Mouse (Mus musculus) heart, postnatal 0 days (tissue): ENCODE data around the gene Ankrd12. TPM values are rescaled to one million over a fixed set of nuclear protein-coding genes. Genes with fewer than 3 reads are reported as not detected.

Experiments
- ATAC-seq: fragments of 200-750 bp; cut with Nextera tagmentation; 2 replicates; pipeline ENCODE4 v1.8.0; 2017; ENCODE audit warnings: low read depth, moderate number of reproducible peaks, moderate library complexity; ENCODE audit not compliant: insufficient read depth
- DNase-seq: peaks from one replicate; pipeline ENCODE4 v3.0.0-alpha.2; 2016; ENCODE audit warnings: low spot score
- H3K27ac ChIP-seq: fragments of 300-500 bp; sonication (generic); 2 replicates; pipeline ENCODE4 v1.5.1; 2014; ENCODE audit warnings: low read depth, mild to moderate bottlenecking
- H3K27me3 ChIP-seq: fragments of 300-500 bp; sonication (generic); 2 replicates; pipeline ENCODE4 v1.6.1; 2014; ENCODE audit warnings: low read length, mixed read lengths; ENCODE audit not compliant: control insufficient read depth, insufficient read depth
- H3K36me3 ChIP-seq: fragments of 300-500 bp; sonication (generic); replicated peaks from 2 replicates; pipeline ENCODE4 v1.6.1; 2014; ENCODE audit warnings: low read length, mixed read lengths; ENCODE audit not compliant: control insufficient read depth, insufficient read depth
- H3K4me1 ChIP-seq: fragments of 300-500 bp; sonication (generic); 2 replicates; pipeline ENCODE4 v1.6.1; 2014; ENCODE audit warnings: antibody characterized with exemption; ENCODE audit not compliant: control insufficient read depth, insufficient read depth
- H3K4me2 ChIP-seq: fragments of 300-500 bp; sonication (generic); 2 replicates; pipeline ENCODE4 v1.6.1; 2014; ENCODE audit warnings: low read depth, mild to moderate bottlenecking, low read length, moderate library complexity
- H3K4me3 ChIP-seq: fragments of 300-500 bp; sonication (generic); 2 replicates; pipeline ENCODE4 v1.5.1; 2014; ENCODE audit warnings: low read depth, low read length
- H3K9ac ChIP-seq: fragments of 300-500 bp; sonication (generic); replicated peaks from 2 replicates; pipeline ENCODE4 v1.6.1; 2014; ENCODE audit warnings: low read depth, low read length, mixed read lengths
- H3K9me3 ChIP-seq: fragments of 300-500 bp; sonication (generic); replicated peaks from 2 replicates; pipeline ENCODE4 v1.6.1; 2016; ENCODE audit warnings: low read length; ENCODE audit not compliant: control insufficient read depth
- CTCF ChIP-seq: IDR thresholded peaks from 2 replicates; pipeline ENCODE4 v1.5.1; 2016; ENCODE audit warnings: antibody characterized with exemption, control low read depth, low read depth
- EP300 ChIP-seq: IDR thresholded peaks from 2 replicates; pipeline ENCODE4 v1.6.1; 2016; ENCODE audit warnings: antibody characterized with exemption, low read depth
- WGBS: fragments of 180-500 bp; shearing (Covaris S2); extraction: QIAGEN DNeasy Blood & Tissue Kit; methylation state at CpG from one replicate; pipeline ENCODE4 v1.1.7; 2014; 5-methylcytosine and 5-hydroxymethylcytosine counted together
- polyA plus RNA-seq: library from polyadenylated mRNA; unstranded; fragments of >200 nt; fragmentation: Nextera tagmentation; extraction: Ambion mirVana; gene quantifications from 2 replicates; pipeline ENCODE4 v1.2.1, GENCODE M21; 2015
- total RNA-seq: library from RNA; depleted of rRNA; stranded (reverse); fragments of >200 nt; gene quantifications from 2 replicates; pipeline ENCODE4 v1.2.3, GENCODE M21; 2014; ENCODE audit warnings: low replicate concordance

Ankrd12 gene
- total and polyA plus RNA-seq, 2 experiments from 2014 or later = 9.8 to 18.2 TPM

- no peak for ATAC-seq
- H3K4me1 ChIP-seq = no peaks in the 10 kb centered on the region
- WGBS = 81% methylated on average over 5 of the region's 5 CpGs
Observed at GRCm38 (mm10) chr17:66041020-66041419, 35.9 kb downstream of the Ankrd12 start.

GRCm38 (mm10) chr17:66033239-66033638, 43.6 kb downstream of the Ankrd12 start:
- no peaks in the 10 kb centered on the region for H3K4me1 ChIP-seq

More at GRCm38 (mm10) chr17:66041020-66041419, 35.9 kb downstream of the Ankrd12 start:
- Histone ChIP-seq H3K27me3 (no peaks in the 10 kb centered on the region), H3K27ac (no peak overlapping the region), H3K4me2 (no peak overlapping the region), H3K9me3 (no peaks in the 10 kb centered on the region), H3K36me3 (peaks cover 8% of the 10 kb centered on the region), H3K9ac (no peak overlapping the region), H3K4me3 (no peak overlapping the region)
- DNase-seq = no peak
- no peak for TF ChIP-seq CTCF
- TF ChIP-seq EP300 = no peak

GRCm38 (mm10) chr17:66031991-66032390, 44.9 kb downstream of the Ankrd12 start:
- no peaks in the 10 kb centered on the region for H3K9me3 ChIP-seq
- no peak overlapping the region for H3K9ac ChIP-seq
- TF ChIP-seq EP300 = no peak
- TF ChIP-seq CTCF = no peak
- DNase-seq = no peak
- no peaks in the 10 kb centered on the region for H3K4me1 ChIP-seq
- no peak for ATAC-seq
- H3K27ac ChIP-seq = no peak overlapping the region
- no peak overlapping the region for H3K4me3 ChIP-seq
- H3K4me2 ChIP-seq = no peak overlapping the region
- H3K36me3 ChIP-seq = peaks cover 5% of the 10 kb centered on the region
- no peaks in the 10 kb centered on the region for H3K27me3 ChIP-seq
- WGBS = 84% methylated on average over 5 of the region's 5 CpGs

More at GRCm38 (mm10) chr17:66033239-66033638, 43.6 kb downstream of the Ankrd12 start:
- H3K4me2 ChIP-seq = no peak overlapping the region
- ATAC-seq (no peak), DNase-seq (no peak)
- peaks cover 3% of the 10 kb centered on the region for H3K36me3 ChIP-seq
- no peaks in the 10 kb centered on the region for H3K27me3 ChIP-seq
- WGBS = 88% methylated on average over 5 of the region's 5 CpGs
- H3K9me3 ChIP-seq = no peaks in the 10 kb centered on the region
- H3K27ac ChIP-seq = no peak overlapping the region
- no peak overlapping the region for H3K4me3 ChIP-seq
- TF ChIP-seq CTCF = no peak
- TF ChIP-seq EP300 = no peak
- no peak overlapping the region for H3K9ac ChIP-seq

GRCm38 (mm10) chr17:66024211-66024610, 52.7 kb downstream of the Ankrd12 start:
- DNase-seq (no peak), ATAC-seq (no peak)
- H3K4me1 ChIP-seq = no peaks in the 10 kb centered on the region
- no peak for TF ChIP-seq EP300
- TF ChIP-seq CTCF = no peak
- H3K27me3 ChIP-seq = no peaks in the 10 kb centered on the region
- H3K36me3 ChIP-seq = peaks cover 28% of the 10 kb centered on the region
- H3K4me2 ChIP-seq = no peak overlapping the region
- H3K9me3 ChIP-seq = no peaks in the 10 kb centered on the region
- H3K4me3 ChIP-seq = no peak overlapping the region
- WGBS = 82% methylated on average over 7 of the region's 7 CpGs
- no peak overlapping the region for H3K9ac ChIP-seq
- H3K27ac ChIP-seq = no peak overlapping the region

GRCm38 (mm10) chr17:66011790-66012189, 65.1 kb downstream of the Ankrd12 start:
- H3K4me3 ChIP-seq = no peak overlapping the region
- DNase-seq = no peak
- H3K4me1 ChIP-seq = 0 out of 2 replicates have a peak, but pooled peaks cover 3% of the 10 kb centered on the region
- no peak overlapping the region for H3K9ac ChIP-seq
- H3K36me3 ChIP-seq = no peaks in the 10 kb centered on the region
- H3K27ac ChIP-seq = no peak overlapping the region
- no peaks in the 10 kb centered on the region for H3K9me3 ChIP-seq
- ATAC-seq = no peak
- 66% methylated on average over 2 of the region's 2 CpGs for WGBS
- no peaks in the 10 kb centered on the region for H3K27me3 ChIP-seq
- TF ChIP-seq EP300 = no peak
- TF ChIP-seq CTCF = no peak
- H3K4me2 ChIP-seq = no peak overlapping the region

- H3K4me1 ChIP-seq = 0 out of 2 replicates have a peak, but pooled peaks cover 3% of the 10 kb centered on the region
- H3K9me3 ChIP-seq = no peaks in the 10 kb centered on the region
- H3K4me3 ChIP-seq = no peak overlapping the region
- no peak for ATAC-seq
- no peaks in the 10 kb centered on the region for H3K27me3 ChIP-seq
- no peak for TF ChIP-seq EP300
- no peak overlapping the region for H3K27ac ChIP-seq
- H3K36me3 ChIP-seq = no peaks in the 10 kb centered on the region
- DNase-seq = no peak
- no peak overlapping the region for H3K9ac ChIP-seq
- WGBS = 48% methylated on average over 5 of the region's 5 CpGs
- no peak overlapping the region for H3K4me2 ChIP-seq
Observed at GRCm38 (mm10) chr17:66007892-66008291, 69.0 kb downstream of the Ankrd12 start.
